Mouse (Mus musculus): Measurements from ENCODE around the gene Pnkp.
A peak's percentile ranks its signal among the peaks of the same experiment; 100 is the strongest.

Pnkp gene

DNA sequence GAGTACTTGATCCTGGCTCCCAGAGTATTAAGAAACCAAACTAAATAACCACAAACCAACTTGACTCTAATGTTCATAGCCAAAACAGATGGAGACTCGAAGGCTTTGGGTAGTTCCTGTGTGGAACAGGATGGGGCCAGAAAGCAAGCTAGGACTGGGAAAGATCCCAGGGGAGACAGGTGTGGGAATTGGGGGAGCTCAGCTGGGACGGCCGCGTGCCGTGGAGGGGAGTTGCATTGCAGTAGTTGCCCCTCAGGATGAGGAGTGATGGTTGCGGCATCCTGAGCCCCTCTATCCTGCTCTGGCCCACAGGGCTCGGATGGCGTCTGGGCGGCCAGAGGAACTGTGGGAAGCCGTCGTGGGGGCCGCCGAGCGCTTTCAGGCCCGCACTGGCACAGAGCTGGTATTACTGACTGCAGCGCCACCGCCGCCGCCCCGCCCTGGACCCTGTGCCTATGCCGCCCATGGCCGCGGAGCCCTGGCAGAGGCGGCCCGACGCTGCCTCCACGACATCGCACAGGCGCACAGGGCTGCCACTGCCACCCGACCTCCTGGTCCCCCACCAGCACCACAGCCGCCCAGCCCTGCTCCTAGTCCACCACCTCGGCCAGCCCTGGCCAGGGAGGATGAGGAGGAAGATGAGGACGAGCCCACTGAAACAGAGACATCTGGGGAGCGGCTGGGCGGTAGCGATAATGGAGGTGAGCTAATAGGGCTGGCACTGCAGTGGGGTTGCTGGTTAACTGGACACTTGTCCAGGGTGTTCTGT, 4.5 kb upstream of the Pnkp start:
- no peak for DNase-seq (ENCODE audit: extremely low spot score)

DNA sequence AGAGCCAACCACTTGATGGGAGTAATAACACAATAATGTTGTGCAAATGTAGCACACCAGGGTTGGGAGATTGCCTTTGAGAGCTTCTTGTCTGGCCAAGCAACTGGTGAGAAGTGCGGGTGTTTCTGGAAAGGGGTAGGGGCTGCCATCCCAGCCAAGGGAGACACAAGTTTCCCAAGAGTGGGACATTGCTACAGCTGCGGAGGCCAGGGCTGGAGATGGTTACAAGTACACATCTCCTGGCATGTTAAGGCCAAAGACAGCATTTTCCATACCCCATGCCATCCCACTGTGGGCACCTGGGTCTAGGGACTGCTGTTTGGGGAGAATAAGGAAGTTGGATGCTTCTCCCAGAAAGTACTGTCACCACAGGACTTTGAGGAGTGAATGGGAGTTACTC, 3.9 kb upstream of the Pnkp start:
- DNase-seq (ENCODE audit: extremely low spot score) = no peak

GRCm38 (mm10) chr7:44853596-44854355, 3.2 kb upstream of the Pnkp start:
- DNase-seq (ENCODE audit: extremely low spot score) = no peak

GRCm38 (mm10) chr7:44854356-44855031, 2.4 kb upstream of the Pnkp start:
- peak; percentile 82 for DNase-seq (ENCODE audit: extremely low spot score)

DNA sequence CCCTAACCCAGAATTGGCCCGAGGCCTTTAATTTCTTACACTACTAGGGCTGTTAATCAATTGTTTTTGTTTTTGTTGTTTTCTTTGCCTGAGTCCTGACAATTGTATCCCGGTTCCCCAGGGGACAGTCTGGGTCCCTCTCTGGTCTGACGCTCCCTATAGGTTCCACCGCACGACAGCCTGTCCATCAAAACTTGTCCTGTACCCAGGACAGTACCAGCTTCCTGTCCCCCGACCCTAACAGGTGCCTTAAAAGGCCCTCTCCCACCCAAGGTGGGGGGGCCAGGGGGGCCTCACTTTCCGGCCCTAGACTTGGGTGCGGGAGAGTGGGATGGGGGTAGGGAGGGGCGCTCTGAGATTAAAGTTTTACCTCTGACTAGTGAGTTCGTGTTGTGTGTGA, 1.9 kb upstream of the Pnkp start:
- DNase-seq (ENCODE audit: extremely low spot score) = no peak

DNA sequence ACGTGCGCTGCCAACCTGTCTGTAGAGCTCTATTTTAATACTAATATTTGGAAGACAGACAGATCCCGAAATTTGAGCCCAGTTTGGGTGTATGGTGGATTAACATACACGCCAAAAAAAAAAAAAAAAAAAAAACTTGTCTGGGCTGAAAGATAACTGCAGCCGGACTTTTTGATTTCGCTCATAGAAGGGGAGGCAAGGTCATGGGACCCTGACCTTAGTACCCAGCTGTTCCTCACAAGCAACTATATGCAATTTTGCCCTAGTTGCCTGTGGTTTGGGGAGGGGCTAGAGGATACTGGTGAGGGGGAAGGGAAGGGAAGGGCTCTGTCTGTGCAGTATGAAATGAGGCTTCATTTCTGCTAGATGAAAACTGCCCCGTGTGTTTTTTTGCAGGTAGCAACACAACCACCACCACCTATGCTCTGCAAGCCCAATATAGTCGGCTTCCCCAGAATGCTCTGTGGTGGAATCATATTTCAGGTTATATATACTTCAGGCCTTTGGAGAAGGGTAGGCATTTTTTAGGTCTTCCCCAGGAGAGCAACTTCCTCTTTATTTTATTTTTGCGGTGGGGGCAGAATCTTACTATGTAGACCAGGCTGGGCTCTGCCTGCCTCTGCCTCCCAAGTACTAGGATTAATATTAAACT, 548 bp upstream of the Pnkp start:
- no peak for DNase-seq (ENCODE audit: extremely low spot score)

- DNase-seq (ENCODE audit: extremely low spot score) = peak; percentile 45
These were observed 966 bp downstream of the Pnkp start for GRCm38 (mm10) chr7:44857905-44858304.

GRCm38 (mm10) chr7:44859896-44860295, 3.0 kb downstream of the Pnkp start:
- DNase-seq (ENCODE audit: extremely low spot score) = no peak

DNA sequence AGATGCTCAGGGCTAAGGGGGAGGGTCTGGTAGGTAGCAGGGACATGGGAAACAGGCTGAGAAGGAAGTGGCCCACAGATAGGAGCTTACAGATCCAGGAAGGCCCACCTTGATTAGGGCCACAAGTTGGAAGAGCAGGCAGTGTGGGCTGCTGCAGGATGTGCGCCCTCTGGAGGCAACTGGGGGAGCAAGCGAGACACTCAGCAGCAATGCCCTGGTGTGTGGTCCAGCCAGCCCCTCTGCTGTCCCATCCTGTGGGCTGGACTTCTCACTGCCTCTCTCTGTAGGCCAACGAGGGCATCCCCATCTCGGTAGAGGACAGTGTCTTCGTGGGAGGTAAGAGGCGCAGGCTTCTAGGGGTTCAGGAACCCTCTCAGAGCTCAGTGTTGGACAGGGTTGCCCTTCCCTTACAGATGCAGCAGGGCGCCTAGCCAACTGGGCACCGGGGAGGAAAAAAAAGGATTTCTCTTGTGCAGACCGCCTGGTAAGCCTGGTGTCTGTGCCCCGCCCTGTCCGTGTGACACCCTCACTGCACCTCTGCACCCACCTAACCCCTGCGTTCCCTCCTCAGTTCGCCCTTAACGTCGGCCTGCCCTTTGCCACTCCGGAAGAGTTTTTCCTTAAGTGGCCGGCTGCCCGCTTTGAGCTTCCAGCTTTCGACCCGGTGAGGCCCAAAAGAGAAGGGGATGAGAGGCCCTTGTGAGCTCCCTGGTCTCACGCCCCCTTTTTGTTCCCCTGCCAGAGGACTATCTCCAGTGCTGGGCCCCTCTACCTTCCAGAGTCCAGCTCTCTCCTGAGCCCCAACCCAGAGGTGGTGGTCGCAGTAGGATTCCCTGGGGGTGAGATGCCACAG, 3.9 kb downstream of the Pnkp start:
- peak; percentile 82 for DNase-seq (ENCODE audit: extremely low spot score)

DNA sequence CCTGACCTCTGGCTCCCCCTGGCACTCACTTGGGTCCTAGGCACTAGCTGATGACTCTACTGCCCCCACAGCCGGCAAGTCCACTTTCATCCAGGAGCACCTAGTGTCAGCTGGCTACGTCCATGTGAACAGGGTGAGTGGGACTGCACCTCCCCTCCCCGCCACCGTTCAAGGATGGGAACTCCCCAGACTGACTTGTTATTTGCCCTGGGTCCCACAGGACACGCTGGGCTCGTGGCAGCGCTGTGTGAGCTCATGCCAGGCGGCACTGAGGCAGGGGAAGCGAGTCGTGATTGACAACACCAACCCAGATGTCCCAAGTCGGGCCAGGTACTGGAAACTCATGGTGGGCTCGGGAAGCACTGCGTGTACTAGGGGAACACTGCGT, 4.5 kb downstream of the Pnkp start:
- DNase-seq (ENCODE audit: extremely low spot score) = no peak

- DNase-seq (ENCODE audit: extremely low spot score) = no peak
These were observed 5.5 kb downstream of the Pnkp start for GRCm38 (mm10) chr7:44862434-44862833.

DNA sequence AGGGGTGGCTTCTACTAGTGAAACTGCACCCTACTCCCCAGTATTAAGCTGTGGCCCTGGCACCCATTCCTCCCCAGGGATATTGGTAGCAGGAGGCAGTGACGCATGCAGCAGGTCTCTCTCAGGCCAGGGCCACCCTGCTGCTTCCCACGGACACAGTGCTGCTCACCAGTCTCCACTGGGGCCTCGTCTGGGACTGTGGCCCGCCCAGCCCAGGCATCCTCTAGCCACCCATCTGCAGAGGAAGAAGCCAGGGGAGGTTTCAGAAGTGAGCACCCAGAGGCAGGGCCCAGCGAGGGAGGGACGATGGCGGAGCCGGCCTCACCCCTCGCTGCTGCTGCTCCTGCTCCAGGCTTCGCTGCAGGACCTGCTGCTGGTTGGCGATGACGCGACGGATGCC, 6.3 kb downstream of the Pnkp start:
- DNase-seq (ENCODE audit: extremely low spot score) = no peak

GRCm38 (mm10) chr7:44863982-44864494, 7.1 kb downstream of the Pnkp start:
- DNase-seq (ENCODE audit: extremely low spot score) = no peak

GRCm38 (mm10) chr7:44864595-44865542, 7.9 kb downstream of the Pnkp start:
- no peak for DNase-seq (ENCODE audit: extremely low spot score)

DNA sequence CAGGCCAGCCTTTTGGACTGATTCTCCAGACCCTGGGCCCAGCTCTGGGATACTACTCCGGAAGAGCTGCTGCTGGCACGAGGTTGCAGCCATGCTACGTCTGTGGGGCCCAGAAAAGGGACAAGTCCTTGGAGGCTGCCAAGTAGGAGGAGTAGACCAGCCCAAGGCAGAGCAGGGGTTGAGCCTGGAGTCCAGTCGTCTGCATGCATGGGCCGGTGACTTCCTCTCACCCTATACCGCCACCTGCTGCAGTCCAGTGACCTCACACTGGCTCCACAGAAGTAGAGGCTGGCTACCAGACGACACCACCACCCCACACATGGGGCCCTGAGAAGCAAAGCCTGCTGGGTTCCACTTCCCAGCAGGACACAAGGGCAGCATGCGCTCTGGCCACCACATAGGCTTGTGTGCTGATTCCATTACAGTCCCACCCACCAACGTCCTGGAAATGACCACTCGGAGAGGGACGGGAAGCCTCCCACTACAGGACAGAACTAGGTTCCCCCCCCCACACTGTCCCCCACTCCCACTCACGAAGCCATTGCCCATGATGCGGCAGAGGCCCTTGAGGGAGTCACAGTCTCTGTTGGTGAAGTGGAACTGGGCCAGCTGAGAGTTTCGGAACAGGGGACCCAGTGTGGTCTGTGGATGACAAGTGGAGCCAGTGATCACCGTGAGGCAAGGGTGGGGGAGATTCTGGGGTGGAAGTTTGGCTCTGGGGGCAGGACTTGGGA, 9.5 kb downstream of the Pnkp start:
- no peak for DNase-seq (ENCODE audit: extremely low spot score)

GRCm38 (mm10) chr7:44867010-44867702, 10.2 kb downstream of the Pnkp start:
- no peak for DNase-seq (ENCODE audit: extremely low spot score)

GRCm38 (mm10) chr7:44867802-44868201, 10.9 kb downstream of the Pnkp start:
- DNase-seq (ENCODE audit: extremely low spot score) = no peak

DNA sequence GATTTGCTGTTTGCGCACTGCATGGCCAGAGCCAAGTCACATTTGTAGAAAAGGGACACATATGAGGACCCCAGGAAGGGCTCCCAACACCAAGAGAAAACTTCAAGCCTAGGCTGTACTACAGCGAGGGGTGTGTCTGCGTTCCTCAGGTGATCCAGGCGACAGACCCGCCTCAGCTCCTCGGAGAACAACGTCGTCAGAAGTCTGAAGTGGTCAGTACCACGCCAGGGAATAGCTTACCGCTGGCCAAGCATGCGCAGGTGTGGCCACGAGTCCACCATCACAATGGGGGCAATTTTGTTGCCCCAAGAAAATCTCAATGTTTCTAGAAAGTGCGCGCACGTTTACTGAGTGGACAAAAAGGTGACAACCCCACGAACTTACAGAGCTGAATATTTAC, 11.5 kb downstream of the Pnkp start:
- no peak for DNase-seq (ENCODE audit: extremely low spot score)

Measured in embryo, embryonic 9.5 days (tissue).